Mouse (Mus musculus) ovary, adult 18-20 months (tissue): ENCODE results near the gene Thap7.
"Not testable (repeated sequence)": the region's sequence is repeated elsewhere in the genome, so short reads cannot be mapped to it uniquely, and the experiment has no call there.

Source experiments
- DNase-seq: peaks from one replicate; pipeline ENCODE4 v3.0.0; 2022; ENCODE audit warnings: low spot score, mixed read lengths

Gene Thap7

DNA sequence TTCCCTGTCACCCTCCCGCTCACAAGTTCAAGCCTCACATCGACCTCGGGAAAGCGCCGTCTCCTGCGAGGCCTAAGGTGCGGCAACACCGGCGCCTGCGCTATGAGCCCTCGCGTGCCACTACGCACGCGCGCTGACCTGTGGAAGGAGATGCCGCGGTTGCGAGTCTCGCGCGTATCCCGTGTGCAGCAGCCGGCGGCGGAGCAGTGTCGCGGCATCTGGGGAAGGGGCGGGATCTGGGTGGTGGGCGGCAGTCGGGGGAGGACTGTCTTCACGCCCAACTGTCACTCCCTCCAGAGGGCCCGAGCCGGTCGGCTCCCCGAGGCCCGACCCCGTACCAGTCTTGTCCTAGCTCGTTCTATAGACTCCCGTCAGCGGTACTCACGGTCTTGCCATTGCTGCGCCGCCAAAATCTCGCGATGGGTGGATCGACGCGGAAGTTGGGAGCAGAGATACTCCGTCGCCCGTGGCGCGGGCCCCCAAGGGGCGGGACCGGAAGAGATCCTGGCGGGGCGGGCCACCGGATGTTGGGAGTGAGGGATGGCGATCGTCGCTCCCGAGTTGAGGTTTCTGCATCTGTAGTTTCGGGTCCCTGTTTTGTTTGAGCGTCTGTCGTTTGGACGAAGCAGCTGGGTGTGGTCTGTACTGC, at the start of gene Thap7:
Gene Thap7, minus strand, starts transcription at position 497 of the 649 bp plus-strand sequence.
- DNase-seq, result peak; percentile 94

- no peak for DNase-seq
Observed at GRCm38 (mm10) chr16:17576825-17577215, 45.9 kb upstream of the Thap7 start.

DNA sequence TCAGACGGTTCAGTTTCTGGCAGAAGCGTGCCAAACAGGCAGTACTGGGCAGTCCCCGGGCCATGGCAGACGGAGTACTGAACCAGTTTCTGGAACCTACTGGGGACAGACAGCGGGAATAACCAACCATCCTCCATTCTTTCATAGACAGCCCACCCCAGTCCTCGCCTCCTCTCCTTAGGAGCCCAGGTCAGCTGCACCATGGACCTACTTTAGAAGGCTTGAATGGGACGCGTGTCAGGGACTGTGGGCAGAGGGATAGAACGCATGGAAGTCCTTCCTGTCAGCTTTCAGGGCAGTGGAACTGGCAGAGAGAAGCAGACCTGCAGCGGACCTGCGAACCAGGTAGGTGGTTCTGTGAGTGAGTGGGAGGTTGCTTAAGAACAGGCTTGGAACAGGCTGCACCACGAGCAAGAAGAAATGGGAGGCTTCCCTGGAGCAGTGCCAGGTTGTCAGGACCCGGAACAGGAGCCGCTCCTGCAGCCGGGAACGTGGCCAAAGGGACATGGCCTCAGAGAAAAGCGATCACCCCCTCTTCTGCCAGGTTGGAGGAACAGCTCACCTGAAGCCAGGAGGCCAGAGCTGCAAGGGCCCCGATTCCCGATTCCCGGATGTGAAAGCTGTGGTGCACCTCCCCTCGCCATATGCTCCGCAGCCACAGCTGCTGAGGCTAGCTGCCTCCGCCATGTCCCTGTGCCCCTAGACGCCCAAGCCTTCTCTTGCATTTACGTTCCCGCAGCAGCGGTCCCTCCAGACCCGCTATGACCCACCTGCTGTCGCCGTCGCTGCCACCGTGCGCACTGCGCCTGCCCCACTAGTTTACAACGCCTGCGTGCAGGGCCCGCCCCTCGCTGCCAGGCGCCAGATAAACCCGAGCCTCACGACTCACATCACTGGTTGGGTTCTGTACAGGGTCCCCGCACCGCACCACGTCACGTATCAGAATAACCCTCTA, 45.2 kb upstream of the Thap7 start:
- peak; percentile 71 for DNase-seq

DNA sequence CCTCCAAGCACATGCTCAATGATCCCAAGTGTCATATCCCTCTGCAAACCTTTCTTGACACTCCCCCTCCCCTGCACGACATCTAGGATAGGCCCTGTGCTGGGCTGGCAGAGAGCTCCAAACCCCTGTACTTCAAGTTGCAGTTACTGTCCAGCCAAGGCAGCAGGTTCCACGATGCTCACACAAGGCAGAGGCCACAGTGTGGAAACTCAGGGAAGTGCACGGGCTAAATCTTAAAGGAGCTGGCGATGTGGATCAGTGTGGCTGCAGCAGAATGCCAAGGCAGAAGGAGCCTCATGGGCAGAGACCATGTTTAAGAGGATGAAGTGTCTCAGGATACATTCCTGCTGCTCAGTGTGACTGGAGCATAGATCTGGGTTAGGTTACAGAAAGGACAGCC, 35.2 kb upstream of the Thap7 start:
- DNase-seq, result no peak

- DNase-seq, result no peak
Observed at GRCm38 (mm10) chr16:17564771-17565170, 33.8 kb upstream of the Thap7 start.

GRCm38 (mm10) chr16:17564221-17564620, 33.3 kb upstream of the Thap7 start:
- no peak for DNase-seq

DNA sequence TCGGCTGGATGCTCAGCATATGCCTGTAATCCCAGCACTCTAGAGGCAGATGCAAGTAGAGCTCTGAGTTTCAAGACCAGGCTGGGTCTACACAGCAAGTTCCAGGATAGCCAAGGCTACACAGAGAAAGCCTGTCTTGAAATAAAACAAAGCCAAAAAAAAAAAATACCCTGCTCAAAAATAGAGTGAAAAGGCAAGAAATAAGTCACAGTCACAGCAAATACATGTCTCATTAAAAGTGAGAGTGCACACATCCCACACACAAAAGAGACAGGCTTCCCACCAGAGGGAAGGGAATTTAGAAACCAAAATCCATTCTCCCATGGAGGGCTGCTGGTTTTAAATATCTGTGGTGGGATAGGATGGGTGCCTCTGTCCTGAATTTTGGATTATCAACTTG, 32.6 kb upstream of the Thap7 start:
- no peak for DNase-seq

- DNase-seq, result peak; percentile 31
Observed at GRCm38 (mm10) chr16:17561751-17562208, 30.8 kb upstream of the Thap7 start, which contains the start of gene P2rx6. Gene P2rx6, plus strand, starts transcription at chr16:17561885.

DNA sequence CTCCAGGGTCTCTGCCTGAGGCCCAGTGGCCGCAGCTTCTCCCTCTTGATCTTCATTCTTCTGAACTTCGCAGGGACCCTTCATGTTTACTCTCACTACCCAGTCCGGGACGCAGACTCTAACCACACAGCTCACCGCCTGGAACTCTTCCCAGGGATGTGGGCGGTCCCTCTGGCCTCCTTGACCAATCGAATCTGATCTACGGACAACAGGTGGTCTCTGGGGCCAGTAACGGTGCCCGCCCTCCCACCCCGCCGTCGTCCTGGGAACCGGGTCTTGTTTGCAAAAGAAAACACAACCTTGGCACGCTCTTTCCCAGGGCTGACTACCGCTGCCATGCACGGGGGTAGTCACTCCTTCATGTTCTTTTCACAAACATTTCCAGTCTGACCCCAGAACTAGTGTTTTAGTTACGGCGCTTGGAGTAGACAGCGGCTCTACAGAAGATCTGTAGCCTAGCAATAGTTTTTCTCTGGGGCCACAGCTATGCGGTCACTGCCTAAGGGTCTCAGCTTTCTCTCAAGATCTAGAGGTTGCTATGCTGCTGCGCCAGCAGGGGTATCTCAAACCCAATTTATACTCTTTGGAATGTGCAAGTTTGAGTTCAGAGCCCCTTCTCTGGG, 30.3 kb upstream of the Thap7 start, which contains the start of gene Lrrc74b:
Gene Lrrc74b, minus strand, starts transcription at position 120 of the 623 bp plus-strand sequence.
- DNase-seq, result peak; percentile 77

- no peak for DNase-seq
Observed at GRCm38 (mm10) chr16:17559396-17560027, 28.6 kb upstream of the Thap7 start.

GRCm38 (mm10) chr16:17558811-17559210, 27.9 kb upstream of the Thap7 start:
- no peak for DNase-seq

DNA sequence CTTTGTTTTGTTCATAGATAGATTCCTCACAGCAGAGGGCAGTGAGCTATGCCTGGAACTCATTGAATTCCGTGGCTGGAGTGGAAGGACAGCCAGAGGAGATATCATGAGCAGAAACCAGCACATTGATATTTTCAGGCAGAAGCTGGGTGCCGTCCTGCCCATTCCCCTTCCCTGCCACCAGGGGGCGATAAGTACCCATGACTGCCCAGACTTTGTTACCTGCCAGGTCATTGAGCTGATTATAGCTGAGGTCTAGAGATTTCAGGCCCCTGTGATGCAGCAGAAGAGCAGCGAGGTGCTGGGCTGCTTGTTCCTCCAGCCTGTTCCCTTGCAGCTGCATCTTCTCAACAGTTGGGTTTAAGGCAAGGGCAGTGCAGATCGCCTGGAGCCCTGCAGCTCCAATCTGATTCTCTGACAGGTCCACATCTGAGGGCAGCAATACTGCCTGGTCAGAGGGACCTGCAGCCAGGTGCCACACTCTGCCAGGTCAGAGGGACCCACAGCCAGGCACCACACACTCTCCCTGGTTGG, 27.1 kb upstream of the Thap7 start:
- peak; percentile 48 for DNase-seq

DNA sequence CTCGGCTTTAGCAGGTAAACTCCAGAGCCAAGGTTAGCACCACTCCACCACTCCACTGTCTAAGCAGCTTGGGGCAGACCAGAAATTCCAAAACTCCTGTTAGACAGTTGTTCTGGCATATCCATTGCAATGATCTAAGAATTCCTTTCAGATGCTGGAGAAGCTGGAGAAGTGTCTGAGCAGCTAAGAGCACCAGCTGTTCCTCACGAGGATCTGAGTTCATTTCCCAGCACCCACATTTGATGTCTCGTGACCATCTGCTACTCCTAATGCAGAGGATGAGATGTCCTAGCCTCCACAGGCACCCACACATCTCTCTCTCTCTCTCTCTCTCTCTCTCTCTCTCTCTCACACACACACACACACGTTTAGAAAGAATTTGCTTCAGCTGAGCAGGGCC, 26.0 kb upstream of the Thap7 start:
- DNase-seq, result no peak

GRCm38 (mm10) chr16:17556180-17556579, 25.2 kb upstream of the Thap7 start:
- DNase-seq, result no peak

DNA sequence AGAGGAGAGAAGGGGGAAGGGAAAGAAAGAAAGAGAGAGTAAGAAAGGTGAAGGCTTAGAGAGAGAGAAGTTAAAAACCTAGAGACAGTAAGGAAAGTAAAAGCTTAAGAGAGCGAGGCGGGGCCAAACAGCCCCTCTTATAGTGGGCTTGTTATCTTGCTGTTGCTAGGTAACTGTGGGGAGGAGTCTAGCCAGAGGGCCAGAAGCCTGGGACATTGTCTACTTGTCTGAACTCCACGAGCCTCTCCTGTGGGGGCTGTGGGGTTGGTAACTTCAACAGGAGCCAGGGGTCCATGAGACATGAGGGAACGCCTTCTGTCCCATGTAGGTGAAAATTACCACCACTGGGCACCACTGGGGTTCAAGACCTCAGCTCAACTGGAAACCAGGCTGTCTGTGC, 23.8 kb upstream of the Thap7 start:
- DNase-seq, result not testable (repeated sequence)

DNA sequence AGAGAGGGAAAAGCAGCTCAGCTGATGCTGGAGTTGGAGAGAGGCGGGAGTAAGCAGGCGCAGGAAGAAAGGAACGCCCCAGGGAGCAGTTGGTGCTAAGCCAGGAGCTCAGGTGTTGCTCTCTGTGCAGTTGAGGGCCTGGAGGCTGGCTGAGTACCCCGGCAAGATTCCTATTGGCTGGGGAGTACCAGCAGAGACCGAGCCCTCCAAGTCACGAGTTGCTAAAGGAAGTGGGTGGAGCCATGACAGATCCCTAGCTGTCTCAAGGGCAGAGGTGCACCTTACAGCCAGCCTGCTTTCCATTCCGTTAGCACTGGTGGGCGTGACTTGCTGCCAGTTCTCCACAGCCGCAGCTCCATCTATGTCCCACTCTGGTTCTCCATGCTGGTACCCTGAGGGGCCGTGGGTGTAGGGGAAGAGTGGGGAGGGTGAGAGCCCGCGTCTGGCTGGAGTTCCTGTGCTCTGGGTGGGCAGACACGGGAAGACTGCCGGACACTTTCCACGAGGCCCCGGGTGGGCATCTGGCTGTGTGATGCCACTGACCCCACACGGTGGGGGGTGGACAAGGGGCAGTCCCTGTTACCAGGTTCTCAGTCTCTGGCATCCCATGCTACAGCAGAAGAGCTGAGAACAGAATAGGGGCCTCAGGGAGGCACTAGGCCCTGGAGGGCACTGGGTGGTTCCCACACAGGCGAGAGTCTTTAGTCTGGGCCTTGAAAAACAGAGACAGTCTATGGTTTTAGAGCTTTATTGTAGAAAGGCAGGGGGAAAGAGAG, 23.2 kb upstream of the Thap7 start:
- peak; percentile 48 for DNase-seq

DNA sequence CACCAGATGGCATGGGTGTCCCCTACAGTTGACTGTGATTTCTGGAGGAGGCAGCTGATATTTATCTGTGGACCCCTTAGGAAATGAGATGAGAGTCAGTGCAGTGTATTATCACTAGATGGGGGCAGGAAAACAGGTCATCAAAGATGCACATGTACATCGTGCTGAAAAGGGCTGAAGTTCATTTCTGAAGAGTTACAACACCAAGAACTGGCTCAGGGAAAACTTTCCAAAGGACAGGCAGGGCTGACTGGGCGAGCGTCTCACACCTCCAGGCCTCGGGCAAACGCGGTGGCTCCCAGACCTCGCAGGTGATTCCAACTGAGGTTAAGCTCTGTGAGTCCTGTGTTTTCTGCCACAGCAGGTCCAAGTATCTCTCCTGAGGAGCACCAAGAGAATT, 21.9 kb upstream of the Thap7 start:
- DNase-seq, result no peak

DNA sequence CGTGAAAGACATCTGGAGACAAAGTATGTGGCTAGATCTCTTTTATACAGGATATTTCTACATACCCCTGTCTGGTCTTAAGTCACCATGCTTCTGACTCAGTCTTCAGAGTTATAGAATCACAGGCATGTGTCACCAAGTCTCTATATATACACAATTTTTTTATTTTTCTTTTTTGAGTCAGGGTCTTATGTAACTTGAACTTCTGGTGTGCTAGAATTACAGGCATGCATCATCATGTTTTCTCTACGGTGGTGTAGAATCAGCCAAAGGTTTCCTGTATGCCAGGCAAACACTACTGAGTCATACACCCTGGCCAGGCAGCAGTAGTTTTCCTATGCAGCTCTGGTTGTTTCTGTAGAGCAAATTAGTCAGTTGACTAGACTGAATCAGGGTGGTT, 11.7 kb upstream of the Thap7 start:
- no peak for DNase-seq

DNA sequence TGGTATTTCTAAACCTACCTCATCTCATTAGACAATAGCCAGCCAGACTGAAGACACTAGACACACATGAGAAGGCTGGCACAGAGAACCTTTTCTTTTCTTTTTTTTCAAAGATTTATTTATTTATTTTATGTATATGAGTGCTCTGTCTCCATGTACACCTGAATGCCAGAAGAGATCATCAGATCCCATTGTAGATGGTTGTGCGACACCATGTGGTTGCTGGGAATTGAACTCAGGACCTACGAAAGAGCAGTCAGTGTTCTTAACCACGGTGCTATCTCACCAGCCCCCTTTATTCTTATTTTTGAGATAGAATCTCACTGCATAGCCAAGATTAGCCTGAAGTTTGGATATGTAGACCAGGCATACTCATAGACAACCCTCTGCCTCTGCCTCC, 5.6 kb upstream of the Thap7 start:
- no peak for DNase-seq

DNA sequence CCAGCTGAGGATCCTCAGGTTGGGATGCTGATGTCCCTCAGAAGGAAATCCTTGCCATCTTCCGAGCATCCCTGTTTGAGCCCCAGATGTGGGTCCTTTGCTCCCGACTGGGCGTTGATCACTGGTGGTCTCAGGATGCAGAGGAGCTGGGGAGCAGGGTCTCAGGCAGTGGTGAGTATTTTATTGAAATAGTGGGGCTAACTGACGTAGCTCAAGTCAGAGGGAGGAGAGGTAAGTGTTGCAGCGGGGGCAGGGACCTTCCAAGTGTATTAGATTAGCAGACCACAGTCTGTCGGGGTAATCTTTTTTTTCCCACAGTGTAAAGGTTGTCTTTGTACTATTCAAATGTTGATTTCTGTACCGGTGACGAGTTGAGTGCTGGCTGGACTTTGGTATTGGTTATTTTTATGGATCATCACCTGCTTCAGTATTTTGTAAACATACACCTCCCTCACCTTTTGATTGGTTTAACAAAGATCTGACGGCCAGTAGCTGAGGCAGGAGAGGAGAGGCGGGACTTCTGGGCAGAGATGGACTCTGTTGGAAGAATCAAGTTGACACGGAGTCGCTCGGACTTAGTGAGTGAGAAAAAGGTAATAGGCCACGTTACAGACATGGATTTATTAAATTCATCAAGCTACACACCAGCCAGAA, 1.9 kb upstream of the Thap7 start:
- DNase-seq, result no peak
